Mouse (Mus musculus): ENCODE results near the gene Cyp2g1.
"Not testable (repeated sequence)": the region's sequence is repeated elsewhere in the genome, so short reads cannot be mapped to it uniquely, and the experiment has no call there.

Cyp2g1 gene

GRCm38 (mm10) chr7:26808592-26808991 lies at the start of gene Cyp2g1:
TSS of gene Cyp2g1 (plus strand) at chr7:26808892.
- DNase-seq (ENCODE audit: low spot score) = no peak

- no peak for DNase-seq (ENCODE audit: low spot score)
These were observed 41.6 kb upstream of the Cyp2g1 start for GRCm38 (mm10) chr7:26767084-26767483.

DNA sequence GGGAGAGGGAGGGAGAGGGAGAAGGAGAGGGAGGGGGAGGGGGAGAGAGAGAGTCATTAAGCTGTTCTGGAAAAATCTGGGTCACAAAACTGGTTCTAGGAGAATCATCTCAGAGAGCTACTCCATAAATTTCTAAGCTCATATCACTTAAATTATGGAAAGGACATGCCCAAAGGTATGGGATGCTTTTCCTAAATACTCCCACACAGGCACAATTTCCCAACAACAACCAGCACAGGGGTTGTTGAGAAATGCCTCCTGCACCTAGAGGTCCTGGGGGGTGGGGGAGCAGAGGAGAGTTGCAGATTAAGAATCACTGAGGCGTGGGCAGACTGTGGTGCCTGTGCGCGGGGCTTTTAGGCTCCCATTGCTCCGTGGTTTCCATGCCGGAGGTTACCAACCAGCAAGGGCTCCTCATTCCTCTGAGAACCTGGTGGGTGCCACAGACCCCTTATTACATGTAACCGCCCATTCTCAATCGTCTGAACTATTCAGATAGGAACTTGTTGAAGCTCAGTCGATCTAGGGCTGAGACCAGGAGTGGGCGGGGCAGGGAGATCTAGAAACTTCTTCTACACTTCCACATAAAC lies 38.7 kb upstream of the Cyp2g1 start:
- DNase-seq (ENCODE audit: low spot score) = no peak

DNA sequence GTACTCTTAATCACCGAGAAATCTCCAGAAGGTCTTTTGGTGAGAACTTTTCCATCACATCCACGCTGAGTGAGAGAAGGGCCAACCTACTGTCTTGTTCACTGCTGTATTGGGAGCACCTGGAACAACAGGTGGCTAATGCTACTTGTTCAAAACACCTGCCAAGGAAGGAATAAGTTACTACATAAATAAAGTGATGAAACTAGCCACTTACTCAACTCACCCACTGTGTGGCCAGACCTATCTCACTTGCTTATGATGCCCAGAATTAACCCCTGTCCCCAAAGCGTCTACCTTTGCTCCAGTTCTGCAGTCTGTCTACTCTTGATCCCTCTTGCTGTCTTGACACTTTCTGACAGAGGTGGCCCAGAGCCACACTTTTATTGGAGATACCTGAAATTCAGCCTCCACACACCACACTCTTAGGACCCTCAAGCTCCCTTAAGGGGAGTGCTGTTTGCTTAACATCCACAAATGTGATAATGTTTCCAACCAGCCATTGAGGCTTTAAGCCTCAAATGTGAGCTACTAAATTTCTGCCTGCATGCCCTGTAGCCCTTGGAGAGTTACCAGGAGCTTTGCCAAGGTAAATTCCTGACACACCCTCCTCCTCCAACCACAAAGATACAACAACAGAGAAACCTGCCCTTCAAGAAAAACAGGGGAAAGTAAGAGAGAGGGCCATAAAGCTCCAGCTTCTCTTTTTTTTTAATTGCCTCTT lies 35.7 kb upstream of the Cyp2g1 start:
- DNase-seq (ENCODE audit: low spot score) = no peak

DNA sequence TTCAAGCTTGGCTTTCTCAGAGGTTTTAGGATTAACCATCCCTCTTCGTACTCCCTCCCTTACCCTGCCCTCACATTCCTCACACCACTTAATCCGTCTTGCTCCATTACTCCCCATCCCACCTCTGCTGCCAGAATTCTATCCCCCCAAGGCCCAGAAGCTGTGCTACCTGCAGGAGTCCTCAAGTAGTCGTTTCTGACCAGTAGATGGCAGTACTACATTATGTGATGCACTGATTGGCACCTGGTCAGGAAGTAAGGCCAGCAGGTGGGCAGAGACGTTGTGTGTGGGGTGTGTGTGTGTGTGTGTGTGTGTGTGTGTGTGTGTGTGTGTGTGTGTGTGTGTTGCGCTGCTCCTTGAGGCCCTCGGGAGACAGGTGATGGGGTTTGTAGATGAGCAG lies 32.8 kb upstream of the Cyp2g1 start:
- DNase-seq (ENCODE audit: low spot score) = no peak

DNA sequence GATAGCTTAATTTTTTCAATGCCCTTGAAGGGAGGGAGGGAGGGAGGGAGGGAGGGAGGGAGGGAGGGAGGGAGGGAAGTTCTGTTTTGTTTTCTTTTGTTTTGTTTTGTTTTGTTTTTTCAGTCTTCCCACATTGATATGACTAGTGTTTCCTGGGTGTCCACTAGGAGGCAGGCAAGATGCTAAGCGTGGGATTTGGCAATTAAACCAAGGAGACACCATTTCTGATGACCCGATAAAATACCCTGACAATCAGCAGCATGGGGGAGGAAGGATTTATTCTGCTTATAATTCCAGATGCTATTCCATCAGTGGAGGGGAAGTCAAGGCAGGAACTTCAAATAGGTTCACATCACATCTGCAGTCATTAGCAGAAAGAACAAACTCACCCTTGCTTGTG lies 30.9 kb upstream of the Cyp2g1 start:
- no peak for DNase-seq (ENCODE audit: low spot score)

GRCm38 (mm10) chr7:26778474-26778873 lies 30.2 kb upstream of the Cyp2g1 start:
- no peak for DNase-seq (ENCODE audit: low spot score)

DNA sequence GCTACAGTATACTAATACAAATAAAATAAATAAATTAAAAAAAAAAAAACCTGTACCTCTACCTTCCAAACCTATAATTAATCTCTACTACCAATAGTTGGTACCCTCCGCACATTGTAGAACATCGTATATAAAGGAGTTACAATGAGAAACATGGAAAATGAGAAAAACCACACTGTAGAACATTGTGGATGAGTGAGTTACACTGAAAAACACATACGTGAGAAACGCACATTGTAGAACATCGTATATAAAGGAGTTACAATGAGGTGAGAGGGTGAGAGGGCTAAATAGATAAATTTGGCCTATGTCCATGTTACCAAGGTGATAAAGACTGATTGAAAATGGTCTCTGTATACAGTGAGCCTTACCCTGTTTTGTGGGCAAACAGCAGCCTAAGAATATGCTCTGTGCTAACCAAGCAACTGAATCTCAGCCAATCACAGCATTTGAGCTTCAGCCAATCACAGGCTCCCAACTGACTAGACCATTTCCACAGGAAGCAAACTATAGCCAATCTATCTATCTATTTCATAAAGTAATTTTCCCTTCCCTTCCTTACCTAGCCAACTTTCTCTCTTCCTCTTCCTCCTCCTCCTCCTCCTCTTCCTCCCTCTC lies 28.8 kb upstream of the Cyp2g1 start:
- DNase-seq (ENCODE audit: low spot score) = no peak

- DNase-seq (ENCODE audit: low spot score) = no peak
These were observed 28.2 kb upstream of the Cyp2g1 start for GRCm38 (mm10) chr7:26780510-26780909.

GRCm38 (mm10) chr7:26780998-26781766 lies 27.5 kb upstream of the Cyp2g1 start:
- no peak for DNase-seq (ENCODE audit: low spot score)

DNA sequence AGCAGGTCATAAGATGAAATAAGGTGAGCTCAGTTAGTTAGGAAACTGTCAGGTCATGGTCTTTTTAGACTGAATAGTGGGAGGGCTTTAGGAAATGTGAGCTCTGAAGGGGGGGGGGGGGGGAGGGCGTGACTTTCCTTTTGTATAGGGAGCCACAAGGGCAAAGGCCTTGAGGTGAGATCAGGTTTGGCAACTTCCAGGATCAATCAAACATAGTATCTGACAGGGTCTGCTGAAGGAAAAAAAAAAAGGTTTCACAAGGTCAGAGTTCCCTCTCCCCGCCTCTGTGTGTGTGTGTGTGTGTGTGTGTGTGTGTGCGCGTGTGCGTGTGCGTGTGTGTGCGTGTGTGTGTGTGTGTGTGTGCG lies 26.9 kb upstream of the Cyp2g1 start:
- DNase-seq (ENCODE audit: low spot score) = no peak

DNA sequence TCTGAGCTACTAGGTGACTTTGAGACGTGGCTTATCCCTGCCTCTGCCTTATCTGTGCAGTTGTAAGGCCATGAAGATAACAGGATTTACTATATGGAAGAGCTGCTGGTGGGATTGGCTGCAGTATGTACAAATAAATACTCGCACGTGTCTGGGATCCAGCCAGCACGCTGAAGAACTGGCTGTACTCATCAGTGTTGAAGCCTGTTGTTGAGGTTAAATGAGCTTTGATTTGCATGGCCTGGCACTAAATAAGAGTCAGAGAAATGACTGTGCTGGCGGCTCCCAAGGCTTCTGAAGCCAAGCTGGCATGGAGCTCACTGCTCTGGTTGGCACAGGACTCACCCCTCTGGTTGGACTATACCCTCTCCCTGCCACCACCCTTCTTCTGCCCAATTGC lies 25.5 kb upstream of the Cyp2g1 start:
- DNase-seq (ENCODE audit: low spot score) = peak; percentile 19

- DNase-seq (ENCODE audit: low spot score) = not testable (repeated sequence)
These were observed 22.7 kb upstream of the Cyp2g1 start for GRCm38 (mm10) chr7:26786013-26786412.

- DNase-seq (ENCODE audit: low spot score) = no peak
These were observed 18.7 kb upstream of the Cyp2g1 start for GRCm38 (mm10) chr7:26789984-26790383.

- no peak for DNase-seq (ENCODE audit: low spot score)
These were observed 8.6 kb upstream of the Cyp2g1 start for GRCm38 (mm10) chr7:26800104-26800503.

DNA sequence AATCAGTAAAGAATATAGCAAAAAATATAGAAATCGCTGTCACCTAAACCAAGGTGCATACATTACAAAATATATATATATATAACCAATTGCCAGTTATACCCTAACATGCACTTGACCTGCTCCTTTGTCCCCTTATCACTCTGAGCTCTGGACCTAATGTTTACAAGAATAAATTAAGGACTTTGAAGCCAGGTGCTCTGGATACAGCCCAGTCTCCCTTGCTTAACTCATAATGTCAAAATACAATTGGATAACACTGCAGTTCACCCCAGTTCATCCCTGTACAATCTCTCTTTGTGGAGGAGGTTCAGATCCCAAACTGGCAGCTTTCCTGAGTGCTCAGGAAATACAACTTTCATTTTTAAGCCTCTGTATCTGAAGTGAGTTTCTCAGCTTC lies 7.7 kb upstream of the Cyp2g1 start:
- no peak for DNase-seq (ENCODE audit: low spot score)

- DNase-seq (ENCODE audit: low spot score) = not testable (repeated sequence)
These were observed 23.0 kb downstream of the Cyp2g1 start for GRCm38 (mm10) chr7:26831556-26832292.

DNA sequence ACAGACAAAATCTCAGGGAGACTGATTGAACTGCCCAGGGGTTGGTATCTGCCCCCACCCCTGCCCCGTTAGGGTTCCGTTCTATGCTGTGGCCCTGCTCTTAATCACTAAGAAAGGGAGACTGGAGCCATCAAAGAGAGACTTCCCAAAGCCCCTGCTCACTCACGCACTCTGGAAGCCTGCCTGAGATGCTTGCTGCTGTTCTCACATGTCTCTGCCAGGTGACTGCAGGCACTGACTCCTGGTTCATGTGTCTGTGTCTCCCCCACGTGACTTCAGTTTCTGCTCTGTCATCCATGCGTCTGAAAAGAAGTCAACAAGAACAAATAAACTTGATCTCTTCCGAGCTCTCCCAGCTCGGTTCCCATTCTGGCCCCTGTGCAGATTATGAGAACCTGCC lies 24.0 kb downstream of the Cyp2g1 start:
- DNase-seq (ENCODE audit: low spot score) = not testable (repeated sequence)

GRCm38 (mm10) chr7:26835059-26835458 lies 26.4 kb downstream of the Cyp2g1 start, which contains the start of gene Cyp2a5:
TSS of gene Cyp2a5 (plus strand) at chr7:26835305.
- DNase-seq (ENCODE audit: low spot score) = not testable (repeated sequence)

DNA sequence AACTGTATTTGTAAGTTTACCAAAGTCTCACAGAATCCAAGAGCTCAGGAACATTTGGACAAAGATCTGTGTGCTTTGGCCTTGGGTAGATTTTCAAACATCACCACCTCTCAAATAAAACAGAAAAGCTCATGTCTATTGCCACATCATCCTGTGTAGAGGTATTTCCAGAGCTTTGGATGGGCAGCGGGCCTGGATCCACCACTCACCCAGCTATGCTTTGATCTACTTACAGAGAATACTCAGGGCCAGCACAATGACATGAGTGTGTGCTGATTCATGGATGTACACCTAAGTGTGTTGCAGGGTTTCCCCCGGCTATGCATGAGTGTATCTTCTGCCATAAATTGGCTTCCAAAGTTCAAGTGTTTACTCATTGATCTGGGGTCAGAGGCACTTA lies 34.7 kb downstream of the Cyp2g1 start:
- not testable (repeated sequence) for DNase-seq (ENCODE audit: low spot score)

- DNase-seq (ENCODE audit: low spot score) = not testable (repeated sequence)
These were observed 41.4 kb downstream of the Cyp2g1 start for GRCm38 (mm10) chr7:26850063-26850462.

Measured in urinary bladder, postnatal 10 days (tissue).